Mouse (Mus musculus) liver, postnatal 0 days (tissue): ENCODE data around the gene Dpep3.
A peak's percentile ranks its signal among the peaks of the same experiment; 100 is the strongest.

Experiments
- CTCF ChIP-seq: sonication (generic); IDR thresholded peaks from 2 replicates; pipeline ENCODE4 v1.5.1; 2016; ENCODE audit warnings: antibody characterized with exemption, low read depth
- EP300 ChIP-seq: IDR thresholded peaks from 2 replicates; pipeline ENCODE4 v1.6.1; 2016; ENCODE audit warnings: antibody characterized with exemption, low read depth, mild to moderate bottlenecking

DNA sequence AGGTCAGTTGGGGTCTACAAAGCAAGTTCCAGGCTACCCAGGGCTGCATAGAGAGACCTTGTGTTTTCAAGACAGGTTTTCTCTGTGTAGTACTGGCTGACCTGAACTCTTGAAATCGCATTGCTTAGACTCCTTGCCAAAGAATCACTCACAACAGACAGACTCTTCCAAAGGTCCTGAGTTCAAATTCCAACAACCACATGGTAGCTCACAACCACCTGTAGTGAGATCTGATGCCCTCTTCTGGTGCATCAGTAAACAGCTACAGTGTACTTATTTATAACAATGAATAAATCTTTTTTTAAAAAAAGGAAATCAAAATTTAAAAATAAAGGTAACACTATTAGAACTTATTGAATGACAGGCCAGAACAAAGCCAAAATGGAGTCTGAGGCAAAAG lies 1.9 kb upstream of the Dpep3 start:
- peak; percentile 29; the same call in 1 of the 2 replicates for TF ChIP-seq CTCF
- TF ChIP-seq EP300, result no peak
